Mouse (Mus musculus) heart, postnatal 0 days (tissue): ENCODE results near the gene Map1lc3b.

Source experiments
- CTCF ChIP-seq: IDR thresholded peaks from 2 replicates; pipeline ENCODE4 v1.5.1; 2016; ENCODE audit warnings: antibody characterized with exemption, control low read depth, low read depth
- EP300 ChIP-seq: IDR thresholded peaks from 2 replicates; pipeline ENCODE4 v1.6.1; 2016; ENCODE audit warnings: antibody characterized with exemption, low read depth

GRCm38 (mm10) chr8:121590203-121591177 is at the start of gene Map1lc3b:
- TF ChIP-seq CTCF (no peak), EP300 (peak; percentile 73; the same call in 1 of the 2 replicates)
